Mouse (Mus musculus) kidney, postnatal 0 days (tissue): ENCODE results near the gene Luc7l3. TPM values are rescaled to one million over a fixed set of nuclear protein-coding genes. Genes with fewer than 3 reads are reported as not detected.

Experiments used
- ATAC-seq: fragments of 200-750 bp; cut with Nextera tagmentation; replicated peaks from 2 replicates; pipeline ENCODE4 v1.8.0; 2017; ENCODE audit warnings: low read depth, moderate number of reproducible peaks, moderate TSS enrichment, moderate library complexity; ENCODE audit not compliant: low FRiP score
- DNase-seq: peaks from one replicate; pipeline ENCODE4 v3.0.0-alpha.2; 2016; ENCODE audit warnings: low spot score
- H3K27ac ChIP-seq: fragments of 300-500 bp; sonication (generic); 2 replicates; pipeline ENCODE4 v1.5.1; 2014; ENCODE audit warnings: mild to moderate bottlenecking
- H3K27me3 ChIP-seq: fragments of 300-500 bp; sonication (generic); 2 replicates; pipeline ENCODE4 v1.6.1; 2014; ENCODE audit warnings: low read length, mixed read lengths; ENCODE audit not compliant: insufficient read depth
- H3K36me3 ChIP-seq: fragments of 300-500 bp; sonication (generic); 2 replicates; pipeline ENCODE4 v1.6.1; 2014; ENCODE audit warnings: low read length, mixed read lengths; ENCODE audit not compliant: insufficient read depth
- H3K4me1 ChIP-seq: fragments of 300-500 bp; sonication (generic); replicated peaks from 2 replicates; pipeline ENCODE4 v1.6.1; 2014; ENCODE audit warnings: antibody characterized with exemption, low read length, mixed read lengths; ENCODE audit not compliant: insufficient read depth
- H3K4me2 ChIP-seq: fragments of 300-500 bp; sonication (generic); 2 replicates; pipeline ENCODE4 v1.6.1; 2014; ENCODE audit warnings: mild to moderate bottlenecking, low read length, moderate library complexity, mixed read lengths
- H3K4me3 ChIP-seq: fragments of 300-500 bp; sonication (generic); replicated peaks from 2 replicates; pipeline ENCODE4 v1.5.1; 2014; ENCODE audit warnings: low read depth, low read length
- H3K9ac ChIP-seq: fragments of 300-500 bp; sonication (generic); 2 replicates; pipeline ENCODE4 v1.6.1; 2014; ENCODE audit warnings: low read depth, low read length
- H3K9me3 ChIP-seq: fragments of 300-500 bp; sonication (generic); replicated peaks from 2 replicates; pipeline ENCODE4 v1.6.1; 2016; ENCODE audit warnings: low read length, inconsistent platforms, mixed read lengths
- CTCF ChIP-seq: IDR thresholded peaks from 2 replicates; pipeline ENCODE4 v1.5.1; 2016; ENCODE audit warnings: antibody characterized with exemption, low read depth, mild to moderate bottlenecking, moderate library complexity
- WGBS: fragments of 180-500 bp; shearing (Covaris S2); extraction: QIAGEN DNeasy Blood & Tissue Kit; methylation state at CpG from one replicate; pipeline ENCODE4 v1.1.7; 2014; 5-methylcytosine and 5-hydroxymethylcytosine counted together
- polyA plus RNA-seq: library from polyadenylated mRNA; unstranded; fragments of >200 nt; fragmentation: Nextera tagmentation; extraction: Ambion mirVana; gene quantifications from 2 replicates; pipeline ENCODE4 v1.2.1, GENCODE M21; 2015

Luc7l3 gene
- polyA plus RNA-seq, 1 experiment from 2014 or later, result 108 TPM

GRCm38 (mm10) chr11:94275686-94276085 is 46.1 kb downstream of the Luc7l3 start:
- Histone ChIP-seq H3K9ac (no peak overlapping the region), H3K27me3 (no peaks in the 10 kb centered on the region), H3K4me2 (no peak overlapping the region), H3K9me3 (no peaks in the 10 kb centered on the region), H3K4me1 (no peaks in the 10 kb centered on the region), H3K4me3 (no peak overlapping the region), H3K36me3 (no peaks in the 10 kb centered on the region), H3K27ac (no peak overlapping the region)
- ATAC-seq, result no peak
- WGBS, result 79% methylated on average over 2 of the region's 2 CpGs
- DNase-seq, result no peak
- no peak for TF ChIP-seq CTCF

GRCm38 (mm10) chr11:94275226-94275625 is 46.6 kb downstream of the Luc7l3 start:
- Histone ChIP-seq H3K4me2 (no peak overlapping the region), H3K27ac (no peak overlapping the region), H3K36me3 (no peaks in the 10 kb centered on the region), H3K4me1 (no peaks in the 10 kb centered on the region), H3K27me3 (no peaks in the 10 kb centered on the region), H3K9me3 (no peaks in the 10 kb centered on the region), H3K9ac (no peak overlapping the region), H3K4me3 (no peak overlapping the region)
- no peak for DNase-seq
- WGBS, result 75% methylated on average over 7 of the region's 7 CpGs
- no peak for TF ChIP-seq CTCF
- ATAC-seq, result no peak

DNA sequence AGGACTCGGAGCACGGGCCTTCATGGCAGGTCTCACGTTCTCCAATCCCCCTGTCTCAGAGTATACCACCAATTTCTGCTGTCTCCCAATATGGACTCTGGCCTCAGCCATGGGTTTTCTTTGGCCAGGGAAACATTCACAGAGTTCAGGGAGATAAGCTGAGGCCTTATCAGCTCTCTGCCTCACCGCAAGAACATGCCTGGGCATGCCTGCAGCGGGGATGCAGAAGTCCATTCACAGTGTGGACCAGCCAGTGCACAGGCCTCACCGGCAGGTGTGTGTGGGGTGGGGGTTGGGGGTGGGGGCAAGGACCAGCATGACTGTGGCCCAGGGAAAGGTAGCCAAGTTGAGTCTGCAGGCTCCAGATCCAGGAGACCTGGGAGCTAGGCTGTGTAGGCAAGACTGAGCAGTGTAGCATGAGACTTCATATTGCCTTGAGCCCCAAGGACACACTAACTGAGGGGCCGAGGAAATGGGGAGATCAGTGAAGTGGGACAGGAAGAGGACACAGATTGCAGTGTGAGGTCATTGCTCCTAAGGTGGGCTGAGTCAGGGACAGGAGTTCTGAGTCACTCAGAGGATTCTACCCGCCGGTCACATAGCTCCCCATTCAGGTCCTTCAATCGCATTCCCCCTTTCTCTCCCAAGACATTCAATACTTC is 47.5 kb downstream of the Luc7l3 start:
- no peak for TF ChIP-seq CTCF
- Histone ChIP-seq H3K4me2 (no peak overlapping the region), H3K27me3 (no peaks in the 10 kb centered on the region), H3K36me3 (no peaks in the 10 kb centered on the region), H3K9me3 (no peaks in the 10 kb centered on the region), H3K9ac (no peak overlapping the region), H3K27ac (no peak overlapping the region), H3K4me1 (no peaks in the 10 kb centered on the region), H3K4me3 (no peak overlapping the region)
- ATAC-seq (no peak), DNase-seq (no peak)
- WGBS, result 90% methylated on average over 10 of the region's 10 CpGs

DNA sequence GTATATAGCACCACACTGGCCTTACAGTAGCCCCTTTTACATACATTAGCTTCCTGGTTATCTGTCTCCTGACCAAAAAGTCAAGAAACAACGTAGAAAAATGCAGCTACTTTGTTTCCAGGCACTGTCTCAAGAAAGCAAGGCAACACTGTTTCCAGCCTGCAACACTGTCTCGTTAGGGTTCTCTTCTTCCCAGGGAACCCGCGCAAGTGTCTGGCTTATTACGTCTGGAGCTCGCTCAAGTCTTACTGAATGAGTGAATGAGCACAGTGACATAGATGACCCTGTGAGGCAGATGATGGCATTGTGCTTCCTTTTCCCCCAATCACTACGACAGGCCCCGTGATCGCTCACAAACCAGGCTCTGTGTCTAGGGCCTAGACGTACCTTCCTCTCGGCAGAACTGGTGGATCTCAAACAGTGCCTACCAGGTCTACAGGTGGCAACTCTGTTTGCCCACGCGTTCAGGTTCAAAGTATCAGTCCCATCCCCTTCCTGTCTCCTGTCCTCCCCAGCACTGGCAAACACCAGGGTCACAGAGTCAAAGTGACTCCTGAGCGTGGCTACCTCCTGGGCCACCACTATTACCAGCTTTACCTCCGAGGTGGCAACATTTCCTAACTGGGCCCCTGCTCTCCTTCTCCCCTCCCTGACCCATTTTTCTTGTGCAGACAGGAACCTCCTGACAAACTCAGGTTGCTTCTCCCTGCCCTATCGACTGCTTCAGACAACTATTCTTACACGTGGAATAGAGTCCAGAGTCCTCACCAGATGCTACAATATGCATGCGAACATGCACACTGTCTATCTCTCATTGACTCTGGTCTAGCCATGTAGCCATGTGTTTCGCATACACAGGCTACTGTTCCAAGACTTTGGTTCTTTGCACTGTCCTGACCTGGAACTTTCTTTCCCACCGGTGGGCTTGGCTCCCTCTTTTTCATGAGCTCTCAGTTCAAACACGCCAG is 48.5 kb downstream of the Luc7l3 start:
- Histone ChIP-seq H3K4me1 (no peaks in the 10 kb centered on the region), H3K4me2 (no peak overlapping the region), H3K27ac (no peak overlapping the region), H3K9ac (no peak overlapping the region), H3K27me3 (no peaks in the 10 kb centered on the region), H3K4me3 (no peak overlapping the region), H3K36me3 (no peaks in the 10 kb centered on the region), H3K9me3 (no peaks in the 10 kb centered on the region)
- 84% methylated on average over 21 of the region's 21 CpGs for WGBS
- no peak for TF ChIP-seq CTCF
- ATAC-seq (no peak), DNase-seq (no peak)

- Histone ChIP-seq H3K4me1 (no peaks in the 10 kb centered on the region), H3K27me3 (no peaks in the 10 kb centered on the region), H3K4me3 (no peak overlapping the region), H3K27ac (no peak overlapping the region), H3K9ac (no peak overlapping the region), H3K36me3 (no peaks in the 10 kb centered on the region), H3K9me3 (no peaks in the 10 kb centered on the region), H3K4me2 (no peak overlapping the region)
- TF ChIP-seq CTCF, result no peak
- DNase-seq (no peak), ATAC-seq (no peak)
- 94% methylated on average over 2 of the region's 2 CpGs for WGBS
These were observed 50.8 kb downstream of the Luc7l3 start for GRCm38 (mm10) chr11:94271015-94271414.

DNA sequence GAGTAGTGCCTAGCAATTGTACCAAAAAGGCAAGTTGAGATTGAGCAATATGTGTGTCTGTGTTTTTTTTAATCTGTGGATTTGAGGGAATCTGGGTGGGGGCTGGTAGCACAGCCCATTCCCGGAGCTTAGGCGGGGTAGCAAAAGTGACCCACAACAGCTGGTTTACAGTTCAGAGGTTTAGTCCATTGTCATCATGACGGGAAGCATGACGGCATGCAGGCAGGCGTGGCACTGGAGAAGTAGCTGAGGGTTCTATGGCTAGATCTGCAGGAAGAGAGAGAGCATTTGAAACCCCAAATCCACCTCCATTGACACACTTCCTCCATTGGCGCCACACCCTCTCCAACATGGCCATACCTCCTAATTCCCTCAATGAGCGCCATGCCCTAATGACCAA is 51.9 kb downstream of the Luc7l3 start:
- Histone ChIP-seq H3K9me3 (no peaks in the 10 kb centered on the region), H3K36me3 (no peaks in the 10 kb centered on the region), H3K27ac (no peak overlapping the region), H3K4me2 (no peak overlapping the region), H3K27me3 (no peaks in the 10 kb centered on the region), H3K9ac (no peak overlapping the region), H3K4me1 (no peaks in the 10 kb centered on the region), H3K4me3 (no peak overlapping the region)
- no peak for ATAC-seq
- 83% methylated on average over 7 of the region's 7 CpGs for WGBS
- DNase-seq, result no peak
- no peak for TF ChIP-seq CTCF
